Mouse (Mus musculus) hindbrain, embryonic 11.5 days (tissue): ENCODE measurements around the gene Efcab9. TPM values are rescaled to one million over a fixed set of nuclear protein-coding genes. Genes with fewer than 3 reads are reported as not detected.
A peak's percentile ranks its signal among the peaks of the same experiment; 100 is the strongest.

Source experiments
- ATAC-seq: fragments of 200-750 bp; cut with Nextera tagmentation; 2 replicates; pipeline ENCODE4 v1.8.0; 2017; ENCODE audit warnings: mild to moderate bottlenecking, moderate TSS enrichment, moderate library complexity; ENCODE audit not compliant: low FRiP score
- DNase-seq: peaks from one replicate; pipeline ENCODE4 v3.0.0-alpha.2; 2015; ENCODE audit warnings: low spot score
- H3K27ac ChIP-seq: fragments of 300-500 bp; sonication (generic); 2 replicates; pipeline ENCODE4 v1.5.1; 2014; ENCODE audit warnings: mild to moderate bottlenecking, low read depth, low read length
- H3K27me3 ChIP-seq: fragments of 300-500 bp; sonication (generic); 2 replicates; pipeline ENCODE4 v1.6.1; 2014; ENCODE audit warnings: mild to moderate bottlenecking, low read length, moderate library complexity, mixed read lengths; ENCODE audit not compliant: control insufficient read depth, insufficient read depth
- H3K36me3 ChIP-seq: fragments of 300-500 bp; sonication (generic); 2 replicates; pipeline ENCODE4 v1.6.1; 2014; ENCODE audit warnings: mild to moderate bottlenecking, low read length, moderate library complexity, mixed read lengths; ENCODE audit not compliant: control insufficient read depth, insufficient read depth
- H3K4me1 ChIP-seq: fragments of 300-500 bp; sonication (generic); replicated peaks from 2 replicates; pipeline ENCODE4 v1.6.1; 2014; ENCODE audit warnings: low read length, mixed read lengths; ENCODE audit not compliant: control insufficient read depth, insufficient read depth
- H3K4me2 ChIP-seq: fragments of 300-500 bp; sonication (generic); replicated peaks from 2 replicates; pipeline ENCODE4 v1.6.1; 2014; ENCODE audit warnings: mild to moderate bottlenecking, low read depth, low read length
- H3K4me3 ChIP-seq: fragments of 300-500 bp; sonication (generic); 2 replicates; pipeline ENCODE4 v1.5.1; 2014; ENCODE audit warnings: low read depth, low read length
- H3K9ac ChIP-seq: fragments of 300-500 bp; sonication (generic); 2 replicates; pipeline ENCODE4 v1.6.1; 2014; ENCODE audit warnings: low read depth, low read length
- H3K9me3 ChIP-seq: fragments of 300-500 bp; sonication (generic); 2 replicates; pipeline ENCODE4 v1.6.1; 2016; ENCODE audit warnings: low read length; ENCODE audit not compliant: control insufficient read depth
- WGBS: fragments of 180-500 bp; shearing (Covaris S2); extraction: QIAGEN DNeasy Blood & Tissue Kit; methylation state at CpG from one replicate; pipeline ENCODE4 v1.1.7; 2014; 5-methylcytosine and 5-hydroxymethylcytosine counted together
- polyA plus RNA-seq: library from polyadenylated mRNA; unstranded; fragments of >200 nt; fragmentation: Nextera tagmentation; extraction: Ambion mirVana; gene quantifications from 2 replicates; pipeline ENCODE4 v1.2.1, GENCODE M21; 2014

Efcab9 gene
- polyA plus RNA-seq, 1 experiment from 2014 or later = 0.28 TPM

GRCm38 (mm10) chr11:32536954-32537353 lies 5.1 kb upstream of the Efcab9 start:
- Histone ChIP-seq H3K4me2 (no peak overlapping the region), H3K9me3 (no peaks in the 10 kb centered on the region), H3K4me3 (no peak overlapping the region), H3K9ac (no peak overlapping the region), H3K27ac (no peak overlapping the region), H3K27me3 (peaks cover 2% of the 10 kb centered on the region; the same call in 1 of the 2 replicates), H3K4me1 (peaks cover 2% of the 10 kb centered on the region), H3K36me3 (no peaks in the 10 kb centered on the region)
- peak; percentile 71 for DNase-seq
- 32% methylated on average over 7 of the region's 7 CpGs for WGBS
- ATAC-seq = peak; percentile 60

DNA sequence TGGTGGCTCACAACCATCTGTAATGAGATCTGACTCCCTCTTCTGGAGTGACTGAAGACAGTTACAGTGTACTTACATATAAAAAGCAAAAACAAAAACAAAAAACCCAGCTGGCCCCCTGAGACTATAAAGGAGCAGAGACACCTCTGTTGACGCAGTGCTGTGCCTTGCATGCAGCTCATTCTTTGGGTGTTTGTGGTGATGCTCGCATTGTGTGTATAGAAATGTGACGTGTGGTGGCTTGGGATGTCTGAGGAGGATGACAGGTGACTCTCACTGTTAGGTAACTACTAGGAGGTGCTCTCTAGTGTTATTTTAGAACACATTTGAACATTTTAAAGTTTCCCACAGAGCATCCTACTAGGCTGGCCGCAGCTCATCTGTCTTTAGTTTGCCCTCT lies 3.8 kb upstream of the Efcab9 start:
- Histone ChIP-seq H3K9ac (no peak overlapping the region), H3K4me1 (peaks cover 2% of the 10 kb centered on the region), H3K9me3 (no peaks in the 10 kb centered on the region), H3K4me3 (no peak overlapping the region), H3K27ac (no peak overlapping the region), H3K27me3 (peaks cover 11% of the 10 kb centered on the region), H3K36me3 (no peaks in the 10 kb centered on the region), H3K4me2 (no peak overlapping the region)
- DNase-seq (no peak), ATAC-seq (no peak)
- 92% methylated on average over 4 of the region's 4 CpGs for WGBS

DNA sequence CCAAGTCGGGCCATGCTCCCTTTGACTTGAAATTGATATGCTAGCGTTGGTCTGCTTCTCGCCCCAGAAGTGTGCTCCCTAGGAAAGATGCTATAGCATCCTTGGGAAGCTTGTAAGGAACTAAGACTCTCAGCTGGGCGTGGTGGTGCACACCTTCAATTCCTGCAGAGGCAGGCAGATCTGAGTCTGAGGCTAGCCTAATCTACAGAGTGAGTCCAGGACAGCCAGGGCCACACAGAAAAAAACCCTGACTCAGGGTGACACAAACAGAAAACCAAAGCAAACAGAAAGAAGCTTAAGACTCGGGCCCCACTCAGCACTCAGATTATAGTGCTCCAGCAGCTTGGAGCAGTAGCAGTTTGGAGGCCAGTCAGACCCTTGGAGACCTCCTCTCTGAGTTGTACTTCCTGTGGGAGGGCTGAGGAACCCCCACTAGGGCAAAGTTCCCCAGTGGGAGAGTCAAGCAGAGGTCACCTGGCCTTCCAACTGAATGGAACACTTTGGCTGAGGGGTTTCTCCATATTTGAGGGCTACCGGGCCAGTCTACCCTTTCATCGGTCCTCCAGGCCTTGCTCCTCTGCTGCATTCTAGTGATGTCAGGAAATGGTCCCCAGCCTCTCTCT lies 2.7 kb upstream of the Efcab9 start:
- Histone ChIP-seq H3K27ac (no peak overlapping the region), H3K4me3 (no peak overlapping the region), H3K27me3 (peaks cover 11% of the 10 kb centered on the region), H3K9ac (no peak overlapping the region), H3K9me3 (no peaks in the 10 kb centered on the region), H3K4me1 (peaks cover 2% of the 10 kb centered on the region), H3K36me3 (no peaks in the 10 kb centered on the region), H3K4me2 (no peak overlapping the region)
- DNase-seq (no peak), ATAC-seq (no peak)
- WGBS = 71% methylated on average over 7 of the region's 7 CpGs

DNA sequence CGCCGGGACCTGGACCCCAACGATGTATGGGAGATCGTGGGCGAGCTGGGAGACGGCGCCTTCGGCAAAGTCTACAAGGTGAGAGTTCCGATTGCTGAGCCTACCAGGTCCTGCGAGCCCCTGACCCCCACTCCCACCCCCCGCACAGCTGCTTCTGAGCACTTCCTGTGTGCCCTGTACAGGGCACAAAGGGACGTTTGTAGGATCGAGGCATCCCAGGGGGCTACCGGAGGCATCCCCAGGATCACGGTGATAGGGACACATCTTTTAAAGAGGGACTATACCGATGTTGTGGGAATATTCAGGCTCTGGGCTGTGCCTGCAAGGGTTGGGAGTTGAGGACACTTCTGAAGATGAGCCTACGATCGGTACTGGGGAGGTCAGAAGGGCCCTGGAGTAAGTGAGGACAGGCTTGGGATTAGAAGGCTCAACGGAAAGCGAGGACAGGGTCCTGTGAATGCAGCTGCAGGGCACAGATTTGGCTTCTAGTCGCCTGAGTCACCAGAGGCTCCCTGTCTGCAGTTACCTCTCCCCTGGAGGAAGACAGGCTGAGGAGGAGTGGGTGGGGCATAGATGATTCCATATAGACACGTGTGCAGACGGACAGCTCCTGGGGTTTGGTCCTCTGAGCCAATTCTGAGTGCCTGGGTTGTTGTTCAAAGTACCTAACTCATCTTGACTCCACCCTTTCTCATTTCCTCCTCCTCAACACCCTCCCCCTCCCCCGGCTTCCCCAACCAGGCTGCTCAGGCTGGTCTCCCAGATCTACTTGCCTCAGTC lies 1.8 kb upstream of the Efcab9 start:
- whole genome bisulfite sequencing = 2% methylated on average over 24 of the region's 24 CpGs
- peak; percentile 54 for DNase-seq

DNA sequence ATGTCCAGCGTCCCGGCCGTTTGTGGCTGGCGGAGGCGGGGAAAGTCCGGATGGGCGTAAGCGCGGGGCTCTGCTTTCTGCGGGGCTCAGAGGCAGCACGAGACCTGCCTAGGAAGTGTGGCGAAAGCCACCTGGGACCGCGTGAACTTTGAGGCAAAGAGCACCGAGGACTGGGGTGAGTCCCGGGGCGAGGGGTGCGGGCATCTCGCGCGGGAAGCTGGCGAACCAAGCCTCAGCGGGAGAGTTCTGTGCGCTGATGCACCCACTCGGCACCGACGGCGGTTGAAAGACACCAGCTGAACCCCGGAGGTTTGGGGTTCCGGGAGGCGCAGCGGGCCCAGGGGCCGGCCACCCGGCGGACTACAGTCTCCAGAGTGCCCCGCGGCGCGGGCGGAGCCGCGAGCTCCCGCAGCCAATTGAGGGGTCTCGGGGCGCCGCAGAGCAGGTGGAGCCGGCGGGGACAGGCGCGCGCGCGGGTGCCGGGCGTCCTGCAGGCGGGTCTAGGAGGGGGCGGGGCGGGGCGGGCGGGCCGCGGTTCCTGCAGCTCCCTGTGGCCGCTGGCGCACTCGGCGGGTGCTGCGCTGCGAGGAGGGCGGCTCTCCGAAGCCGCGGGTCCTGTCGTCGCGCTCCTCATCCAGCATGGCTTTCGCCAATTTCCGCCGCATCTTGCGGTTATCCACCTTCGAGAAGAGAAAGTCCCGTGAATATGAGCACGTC lies 1.0 kb upstream of the Efcab9 start, which contains the start of gene Stk10:
TSS of gene Stk10 (plus strand) at position 541 of the 717 bp plus-strand sequence.
- H3K4me3 ChIP-seq = peak within 1 kb of the TSS; percentile 55
- H3K4me1 ChIP-seq = no peaks in the 10 kb centered on the region
- peak; percentile 84 for DNase-seq
- no peak within 1 kb of the TSS for H3K27ac ChIP-seq
- H3K36me3 ChIP-seq = no peaks in the 10 kb centered on the region
- under 1% methylated on average over 51 of the region's 82 CpGs for WGBS
- peak; percentile 85 for ATAC-seq
- no peaks in the 10 kb centered on the region for H3K9me3 ChIP-seq
- peaks cover 11% of the 10 kb centered on the region for H3K27me3 ChIP-seq
- peak within 1 kb of the TSS; percentile 66 for H3K9ac ChIP-seq
- peak within 1 kb of the TSS; percentile 94 for H3K4me2 ChIP-seq

More for the DNA sequence above, 1.8 kb upstream of the Efcab9 start:
- Histone ChIP-seq H3K27me3 (peaks cover 11% of the 10 kb centered on the region), H3K36me3 (no peaks in the 10 kb centered on the region), H3K4me2 (peak overlapping the region; percentile 94), H3K4me3 (peak overlapping the region; percentile 55), H3K27ac (no peak overlapping the region), H3K9ac (peak overlapping the region; percentile 66), H3K9me3 (no peaks in the 10 kb centered on the region), H3K4me1 (peaks cover 2% of the 10 kb centered on the region)
- ATAC-seq = peak; percentile 57

DNA sequence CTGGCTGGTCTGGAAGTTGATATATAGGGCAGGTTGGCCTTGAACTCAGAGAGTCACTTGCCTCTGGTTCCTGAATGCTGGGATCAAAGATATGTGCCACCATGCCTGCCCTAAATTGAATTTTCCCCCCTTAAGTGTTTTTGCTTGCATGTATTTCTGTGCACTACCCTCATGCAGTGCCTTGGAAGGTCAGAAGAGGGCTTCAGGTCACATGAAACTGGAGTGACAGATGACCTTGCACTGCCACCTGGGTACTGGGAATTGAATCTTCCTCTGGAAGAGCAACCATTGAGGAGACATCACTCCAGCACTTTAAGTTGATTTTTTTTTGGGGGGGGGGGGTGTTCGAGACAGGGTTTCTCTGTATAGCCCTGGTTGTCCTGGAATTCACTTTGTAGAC lies 1.7 kb downstream of the Efcab9 start:
- Histone ChIP-seq H3K9ac (no peak overlapping the region), H3K4me2 (no peak overlapping the region), H3K9me3 (no peaks in the 10 kb centered on the region), H3K4me1 (no peaks in the 10 kb centered on the region), H3K27me3 (peaks cover 11% of the 10 kb centered on the region), H3K4me3 (no peak overlapping the region), H3K36me3 (no peaks in the 10 kb centered on the region), H3K27ac (no peak overlapping the region)
- WGBS = 83% methylated on average over 1 of the region's 1 CpGs
- no peak for DNase-seq
- no peak for ATAC-seq

DNA sequence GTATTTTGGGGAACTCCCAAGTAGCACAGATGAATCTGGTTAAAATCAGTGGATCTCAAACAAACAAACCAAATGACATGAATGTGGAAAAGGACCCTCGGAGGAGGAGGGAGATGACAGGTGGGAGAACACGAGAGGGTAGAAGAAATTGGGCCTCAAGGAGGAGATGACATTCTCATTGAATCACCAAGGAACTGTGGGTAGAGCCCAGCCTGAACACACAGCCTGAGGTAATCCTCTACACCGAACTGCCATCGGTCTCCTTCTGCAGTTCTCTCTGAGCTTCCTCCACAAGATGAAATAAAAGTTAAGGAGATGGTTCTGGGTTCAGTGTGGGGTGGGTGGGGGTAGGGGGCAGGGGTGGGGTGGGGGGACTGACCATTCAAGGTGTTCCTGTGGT lies 4.9 kb downstream of the Efcab9 start:
- 90% methylated on average over 4 of the region's 4 CpGs for whole genome bisulfite sequencing
- no peak overlapping the region for H3K4me3 ChIP-seq
- H3K9ac ChIP-seq = no peak overlapping the region
- H3K27me3 ChIP-seq = peaks cover 9% of the 10 kb centered on the region
- no peak overlapping the region for H3K27ac ChIP-seq
- no peak overlapping the region for H3K4me2 ChIP-seq
- no peaks in the 10 kb centered on the region for H3K36me3 ChIP-seq
- no peaks in the 10 kb centered on the region for H3K9me3 ChIP-seq
- no peak for DNase-seq
- H3K4me1 ChIP-seq = no peaks in the 10 kb centered on the region
- no peak for ATAC-seq

DNA sequence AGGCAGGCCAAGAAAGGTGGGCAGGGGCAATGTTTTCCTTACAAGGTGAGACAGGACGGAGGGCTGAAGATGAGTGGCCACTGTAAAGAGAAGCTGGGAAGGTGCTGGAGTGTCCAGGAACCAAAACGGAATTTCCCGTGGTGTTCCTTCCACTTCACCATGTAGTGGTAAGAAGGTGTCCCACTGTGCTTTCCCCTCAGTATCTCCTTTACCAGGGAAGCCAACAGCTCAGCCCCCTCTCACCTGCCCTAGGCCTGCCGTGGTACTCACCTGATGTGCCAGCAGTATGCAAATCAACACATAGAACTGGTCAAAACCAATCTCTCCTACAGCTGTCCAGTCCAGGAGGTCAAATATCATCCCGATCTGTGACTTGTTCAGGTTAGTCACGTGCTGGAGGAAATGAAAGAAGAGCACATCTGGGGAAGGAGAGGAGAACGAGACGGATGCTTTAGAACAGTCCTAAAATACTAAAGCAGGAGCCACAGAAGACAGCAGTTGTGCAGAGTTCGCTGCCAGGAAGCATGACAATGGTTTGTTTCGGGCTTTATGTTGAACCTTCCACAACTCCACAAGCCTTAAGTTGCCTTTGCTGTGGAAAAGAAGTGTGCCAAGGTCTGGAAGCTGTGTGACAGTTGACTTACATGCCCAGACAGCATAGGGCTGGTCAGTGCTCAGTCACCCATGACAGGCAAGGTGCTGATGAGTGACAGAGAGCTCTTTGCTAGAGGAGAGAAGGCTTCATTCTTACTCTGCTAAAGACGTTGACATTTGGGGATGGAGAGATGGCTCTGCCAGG lies 7.6 kb downstream of the Efcab9 start:
- no peak overlapping the region for H3K4me3 ChIP-seq
- no peak overlapping the region for H3K4me2 ChIP-seq
- H3K27ac ChIP-seq = no peak overlapping the region
- no peaks in the 10 kb centered on the region for H3K9me3 ChIP-seq
- no peaks in the 10 kb centered on the region for H3K27me3 ChIP-seq
- no peak for DNase-seq
- ATAC-seq = no peak
- WGBS = 82% methylated on average over 11 of the region's 11 CpGs
- no peak overlapping the region for H3K9ac ChIP-seq
- no peaks in the 10 kb centered on the region for H3K36me3 ChIP-seq
- no peaks in the 10 kb centered on the region for H3K4me1 ChIP-seq
